Mouse (Mus musculus): ENCODE measurements around the gene Pcx. TPM values are rescaled to one million over a fixed set of nuclear protein-coding genes. Genes with fewer than 3 reads are reported as not detected.
A peak's percentile ranks its signal among the peaks of the same experiment; 100 is the strongest.

Gene Pcx
- total RNA-seq (2017) = 1.6 and 1.8 TPM in 2 replicates

- peak; percentile 96 for ATAC-seq (replicated peaks; ENCODE audit: low read depth, poor library complexity, severe bottlenecking)
These were observed at the start of gene Pcx for GRCm38 (mm10) chr19:4509986-4510963. Gene Pcx (plus strand): TSS chr19:4510472.

- ATAC-seq (replicated peaks; ENCODE audit: low read depth, poor library complexity, severe bottlenecking) = peak; percentile 69
These were observed 48.3 kb upstream of the Pcx start for GRCm38 (mm10) chr19:4461981-4462380.

GRCm38 (mm10) chr19:4464666-4465065, 45.6 kb upstream of the Pcx start:
- ATAC-seq (replicated peaks; ENCODE audit: low read depth, poor library complexity, severe bottlenecking) = no peak

GRCm38 (mm10) chr19:4468363-4468762, 41.9 kb upstream of the Pcx start:
- no peak for ATAC-seq (replicated peaks; ENCODE audit: low read depth, poor library complexity, severe bottlenecking)

GRCm38 (mm10) chr19:4473549-4473948, 36.7 kb upstream of the Pcx start:
- ATAC-seq (replicated peaks; ENCODE audit: low read depth, poor library complexity, severe bottlenecking) = no peak

- ATAC-seq (replicated peaks; ENCODE audit: low read depth, poor library complexity, severe bottlenecking) = no peak
These were observed 35.5 kb upstream of the Pcx start for GRCm38 (mm10) chr19:4474739-4475138.

- ATAC-seq (replicated peaks; ENCODE audit: low read depth, poor library complexity, severe bottlenecking) = peak; percentile 57; the same call in 1 of the 2 replicates
These were observed 34.9 kb upstream of the Pcx start for GRCm38 (mm10) chr19:4475224-4475925.

- 0 out of 2 replicates have a peak, but pooled peaks have one; percentile 26 for ATAC-seq (replicated peaks; ENCODE audit: low read depth, poor library complexity, severe bottlenecking)
These were observed 33.5 kb upstream of the Pcx start for GRCm38 (mm10) chr19:4476601-4477257.

GRCm38 (mm10) chr19:4477345-4478189, 32.7 kb upstream of the Pcx start, which contains the start of gene Syt12:
Gene Syt12 (minus strand): TSS chr19:4477447.
- ATAC-seq (replicated peaks; ENCODE audit: low read depth, poor library complexity, severe bottlenecking) = no peak

- ATAC-seq (replicated peaks; ENCODE audit: low read depth, poor library complexity, severe bottlenecking) = no peak
These were observed 32.1 kb upstream of the Pcx start for GRCm38 (mm10) chr19:4478190-4478516.

- no peak for ATAC-seq (replicated peaks; ENCODE audit: low read depth, poor library complexity, severe bottlenecking)
These were observed 30.2 kb upstream of the Pcx start for GRCm38 (mm10) chr19:4480041-4480440.

- no peak for ATAC-seq (replicated peaks; ENCODE audit: low read depth, poor library complexity, severe bottlenecking)
These were observed 28.9 kb upstream of the Pcx start for GRCm38 (mm10) chr19:4481326-4481725.

GRCm38 (mm10) chr19:4482111-4482859, 28.0 kb upstream of the Pcx start:
- ATAC-seq (replicated peaks; ENCODE audit: low read depth, poor library complexity, severe bottlenecking) = no peak

- ATAC-seq (replicated peaks; ENCODE audit: low read depth, poor library complexity, severe bottlenecking) = no peak
These were observed 25.3 kb upstream of the Pcx start for GRCm38 (mm10) chr19:4485006-4485405.

- no peak for ATAC-seq (replicated peaks; ENCODE audit: low read depth, poor library complexity, severe bottlenecking)
These were observed 22.4 kb upstream of the Pcx start for GRCm38 (mm10) chr19:4487877-4488276.

- ATAC-seq (replicated peaks; ENCODE audit: low read depth, poor library complexity, severe bottlenecking) = no peak
These were observed 19.1 kb upstream of the Pcx start for GRCm38 (mm10) chr19:4491080-4491695.

GRCm38 (mm10) chr19:4492526-4493296, 17.6 kb upstream of the Pcx start:
- ATAC-seq (replicated peaks; ENCODE audit: low read depth, poor library complexity, severe bottlenecking) = no peak

GRCm38 (mm10) chr19:4494707-4495106, 15.6 kb upstream of the Pcx start:
- no peak for ATAC-seq (replicated peaks; ENCODE audit: low read depth, poor library complexity, severe bottlenecking)

All from common myeloid progenitor, adult 5-6 weeks (primary cell).